Mouse (Mus musculus): ENCODE data around the gene Pkd1l1.

DNA sequence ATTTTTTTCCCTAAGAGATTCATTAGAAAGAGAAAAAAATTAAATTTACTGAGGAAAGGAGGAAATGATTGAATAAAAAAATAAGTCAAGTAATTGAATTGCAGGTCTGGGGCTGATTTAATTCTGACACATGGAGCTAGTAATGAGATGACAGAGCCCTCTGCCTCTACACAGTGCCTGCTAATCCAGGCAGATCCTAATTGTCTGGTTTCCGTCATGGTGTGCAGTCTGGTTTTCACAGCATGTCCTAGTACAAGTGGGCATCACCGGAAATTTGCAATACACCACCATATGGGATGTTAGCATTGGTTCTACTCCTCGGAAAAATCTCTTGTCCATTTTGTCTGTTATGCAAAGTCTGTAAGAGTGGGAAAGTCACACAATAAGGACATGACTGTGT is 168.9 kb downstream of the Pkd1l1 start:
- TF ChIP-seq EP300 (optimal IDR thresholded peaks at IDR 0.05) = no peak
- no peak for TF ChIP-seq CTCF (IDR thresholded peaks at IDR 0.05; ENCODE audit: low read depth)
